Comparison of ENCODE assay signal across 22 mouse cellular contexts in the genomic region with DNA sequence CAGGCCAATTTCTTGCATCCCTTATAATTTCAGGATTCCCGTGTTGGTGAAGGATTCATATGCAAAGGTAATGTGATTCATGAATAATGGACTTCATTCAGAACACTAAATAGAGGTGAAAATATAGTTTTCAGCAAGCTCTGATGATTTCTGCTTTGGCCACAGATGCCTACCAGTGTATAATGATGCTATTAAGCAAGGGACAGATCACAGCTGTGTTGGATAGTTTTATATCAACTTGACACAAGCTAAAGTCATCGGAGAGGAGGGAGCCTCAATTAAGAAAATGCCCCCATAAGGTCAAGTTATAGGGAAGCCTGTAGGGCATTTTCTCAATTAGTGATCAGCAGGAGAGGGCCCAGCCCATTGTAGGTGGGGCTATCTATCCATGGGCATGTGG.
DNase-seq lines count a peak whose midpoint lies in the region; ATAC-seq and TF ChIP-seq lines count a peak whose summit lies in the region.
"Had no signal": no experiment of that assay in that cellular context is flagged by ENCODE, and none has a peak within 500 bp of the region (broad histone marks: within the 10 kb centered on the region; RNA-seq: fewer than 3 reads in every experiment).

No protein-coding gene starts in this region.

- H3K4me1 ChIP-seq in hindbrain, embryonic 11.5 days (replicated peaks; ENCODE audit: control insufficient read depth, insufficient read depth, low read length): no peaks in the 10 kb centered on the region
- no peaks in the 10 kb centered on the region for H3K4me1 ChIP-seq in hindbrain, postnatal 0 days (ENCODE audit: insufficient read depth, low read length)
- no peaks in the 10 kb centered on the region for H3K4me1 ChIP-seq in hindbrain, embryonic 12.5 days
- H3K4me1 ChIP-seq in hindbrain, embryonic 13.5 days (replicated peaks): peaks cover 8% of the 10 kb centered on the region; the same call in 1 of the 2 replicates
- H3K4me1 ChIP-seq in midbrain, embryonic 11.5 days (ENCODE audit: control insufficient read depth, insufficient read depth, low read length): no peaks in the 10 kb centered on the region
- H3K4me1 ChIP-seq in midbrain, embryonic 16.5 days (ENCODE audit: control insufficient read depth, insufficient read depth, low read length): no peaks in the 10 kb centered on the region
- no peaks in the 10 kb centered on the region for H3K4me1 ChIP-seq in neural tube, embryonic 12.5 days
- H3K4me1 ChIP-seq in neural tube, embryonic 15.5 days: no peaks in the 10 kb centered on the region

- H3K4me2 ChIP-seq in hindbrain, embryonic 11.5 days (replicated peaks; ENCODE audit: low read depth, low read length): no peak overlapping the region
- H3K4me2 ChIP-seq in hindbrain, postnatal 0 days (ENCODE audit: low read depth, low read length): no peak overlapping the region
- H3K4me2 ChIP-seq in hindbrain, embryonic 12.5 days (replicated peaks): no peak overlapping the region
- no peak overlapping the region for H3K4me2 ChIP-seq in hindbrain, embryonic 13.5 days
- no peak overlapping the region for H3K4me2 ChIP-seq in midbrain, embryonic 11.5 days
- no peak overlapping the region for H3K4me2 ChIP-seq in midbrain, embryonic 16.5 days (ENCODE audit: low read length)
- H3K4me2 ChIP-seq in neural tube, embryonic 12.5 days (replicated peaks): no peak overlapping the region
- H3K4me2 ChIP-seq in neural tube, embryonic 15.5 days: no peak overlapping the region

- H3K9me3 ChIP-seq in hindbrain, embryonic 11.5 days (ENCODE audit: control insufficient read depth, low read length): no peaks in the 10 kb centered on the region
- H3K9me3 ChIP-seq in hindbrain, postnatal 0 days (ENCODE audit: low read length): no peaks in the 10 kb centered on the region
- no peaks in the 10 kb centered on the region for H3K9me3 ChIP-seq in hindbrain, embryonic 12.5 days (replicated peaks)
- H3K9me3 ChIP-seq in hindbrain, embryonic 13.5 days: no peaks in the 10 kb centered on the region
- H3K9me3 ChIP-seq in midbrain, embryonic 11.5 days (ENCODE audit: control insufficient read depth, low read length): no peaks in the 10 kb centered on the region
- H3K9me3 ChIP-seq in midbrain, embryonic 16.5 days (replicated peaks; ENCODE audit: control insufficient read depth, low read length, poor library complexity, severe bottlenecking): no peaks in the 10 kb centered on the region
- no peaks in the 10 kb centered on the region for H3K9me3 ChIP-seq in neural tube, embryonic 12.5 days
- no peaks in the 10 kb centered on the region for H3K9me3 ChIP-seq in neural tube, embryonic 15.5 days (replicated peaks)
- H3K9me3 ChIP-seq: G1E had no signal

- H3K27ac ChIP-seq in hindbrain, embryonic 11.5 days (ENCODE audit: low read depth, low read length): no peak overlapping the region
- H3K27ac ChIP-seq in hindbrain, postnatal 0 days: no peak overlapping the region
- H3K27ac ChIP-seq in hindbrain, embryonic 12.5 days: no peak overlapping the region
- H3K27ac ChIP-seq in hindbrain, embryonic 13.5 days: no peak overlapping the region
- H3K27ac ChIP-seq in midbrain, embryonic 11.5 days (ENCODE audit: low read depth, low read length): no peak overlapping the region
- H3K27ac ChIP-seq in midbrain, embryonic 16.5 days (ENCODE audit: low read length): no peak overlapping the region
- no peak overlapping the region for H3K27ac ChIP-seq in neural tube, embryonic 12.5 days
- no peak overlapping the region for H3K27ac ChIP-seq in neural tube, embryonic 15.5 days (replicated peaks)

- no peaks in the 10 kb centered on the region for H3K36me3 ChIP-seq in hindbrain, embryonic 11.5 days (ENCODE audit: control insufficient read depth, insufficient read depth, low read length)
- no peaks in the 10 kb centered on the region for H3K36me3 ChIP-seq in hindbrain, postnatal 0 days (ENCODE audit: insufficient read depth, low read length)
- no peaks in the 10 kb centered on the region for H3K36me3 ChIP-seq in hindbrain, embryonic 12.5 days
- H3K36me3 ChIP-seq in hindbrain, embryonic 13.5 days: no peaks in the 10 kb centered on the region
- H3K36me3 ChIP-seq in midbrain, embryonic 11.5 days (ENCODE audit: control insufficient read depth, insufficient read depth, low read length): no peaks in the 10 kb centered on the region
- no peaks in the 10 kb centered on the region for H3K36me3 ChIP-seq in midbrain, embryonic 16.5 days (ENCODE audit: control insufficient read depth, insufficient read depth, low read length)
- no peaks in the 10 kb centered on the region for H3K36me3 ChIP-seq in neural tube, embryonic 12.5 days
- H3K36me3 ChIP-seq in neural tube, embryonic 15.5 days: no peaks in the 10 kb centered on the region
- H3K36me3 ChIP-seq: G1E had no signal

- no peak for DNase-seq in hindbrain, embryonic 11.5 days (ENCODE audit: low spot score)
- DNase-seq in hindbrain, postnatal 0 days (ENCODE audit: low spot score): no peak
- peak; percentile 19 for DNase-seq in midbrain, embryonic 11.5 days (ENCODE audit: low spot score, missing footprints)
- DNase-seq: adrenal gland, adult 2 months; adrenal gland, adult 8-10 months; adrenal gland, postnatal 10 days; adrenal gland, postnatal 14 days; adrenal gland, postnatal 25 days; adrenal gland, postnatal 36 days; B cell, adult 2 months; cerebellum, adult 11 months; cerebellum, adult 11-12 months had no signal

- no peak overlapping the region for H3K9ac ChIP-seq in hindbrain, embryonic 11.5 days (ENCODE audit: low read depth, low read length)
- no peak overlapping the region for H3K9ac ChIP-seq in hindbrain, postnatal 0 days (replicated peaks; ENCODE audit: low read length)
- no peak overlapping the region for H3K9ac ChIP-seq in hindbrain, embryonic 12.5 days
- no peak overlapping the region for H3K9ac ChIP-seq in hindbrain, embryonic 13.5 days
- no peak overlapping the region for H3K9ac ChIP-seq in midbrain, embryonic 11.5 days (ENCODE audit: low read length)
- no peak overlapping the region for H3K9ac ChIP-seq in midbrain, embryonic 16.5 days (ENCODE audit: low read depth, low read length)
- no peak overlapping the region for H3K9ac ChIP-seq in neural tube, embryonic 12.5 days
- H3K9ac ChIP-seq in neural tube, embryonic 15.5 days (replicated peaks): no peak overlapping the region

- peak; percentile 65 for ATAC-seq in hindbrain, embryonic 11.5 days (ENCODE audit: low FRiP score)
- no peak for ATAC-seq in hindbrain, postnatal 0 days
- ATAC-seq in hindbrain, embryonic 12.5 days (ENCODE audit: low FRiP score): peak; percentile 63
- no peak for ATAC-seq in hindbrain, embryonic 13.5 days (ENCODE audit: low FRiP score)
- ATAC-seq in midbrain, embryonic 11.5 days (ENCODE audit: low FRiP score): no peak
- ATAC-seq in midbrain, embryonic 16.5 days: no peak
- peak; percentile 29; the same call in 1 of the 2 replicates for ATAC-seq in neural tube, embryonic 12.5 days (ENCODE audit: low FRiP score, low read depth)
- ATAC-seq in neural tube, embryonic 15.5 days (ENCODE audit: low FRiP score): no peak
- ATAC-seq: activated CD4-positive, CD25-positive, alpha-beta regulatory T cell, adult 4 months; CD4-positive, CD25-positive, alpha-beta regulatory T cell, adult 4 months; Patski had no signal

- H3K4me3 ChIP-seq in hindbrain, embryonic 11.5 days (ENCODE audit: low read depth, low read length): no peak overlapping the region
- no peak overlapping the region for H3K4me3 ChIP-seq in hindbrain, postnatal 0 days (ENCODE audit: low read length)
- no peak overlapping the region for H3K4me3 ChIP-seq in hindbrain, embryonic 12.5 days
- H3K4me3 ChIP-seq in hindbrain, embryonic 13.5 days: no peak overlapping the region
- no peak overlapping the region for H3K4me3 ChIP-seq in midbrain, embryonic 11.5 days (ENCODE audit: low read depth, low read length)
- no peak overlapping the region for H3K4me3 ChIP-seq in midbrain, embryonic 16.5 days (ENCODE audit: low read depth, low read length)
- no peak overlapping the region for H3K4me3 ChIP-seq in neural tube, embryonic 12.5 days
- no peak overlapping the region for H3K4me3 ChIP-seq in neural tube, embryonic 15.5 days (replicated peaks)

- 65% methylated on average over 2 of the region's 2 CpGs for WGBS in hindbrain, embryonic 11.5 days
- WGBS in hindbrain, postnatal 0 days: 62% methylated on average over 2 of the region's 2 CpGs
- 61% methylated on average over 2 of the region's 2 CpGs for WGBS in hindbrain, embryonic 12.5 days
- 50% methylated on average over 2 of the region's 2 CpGs for WGBS in hindbrain, embryonic 13.5 days
- 85% methylated on average over 2 of the region's 2 CpGs for WGBS in midbrain, embryonic 11.5 days
- WGBS in midbrain, embryonic 16.5 days: 63% methylated on average over 2 of the region's 2 CpGs
- WGBS in neural tube, embryonic 12.5 days: 55% methylated on average over 2 of the region's 2 CpGs
- WGBS in neural tube, embryonic 15.5 days: 46% methylated on average over 2 of the region's 2 CpGs

- H3K27me3 ChIP-seq in hindbrain, embryonic 11.5 days (ENCODE audit: control insufficient read depth, insufficient read depth, low read length): no peaks in the 10 kb centered on the region
- H3K27me3 ChIP-seq in hindbrain, postnatal 0 days (ENCODE audit: insufficient read depth, low read length): no peaks in the 10 kb centered on the region
- H3K27me3 ChIP-seq in hindbrain, embryonic 12.5 days: no peaks in the 10 kb centered on the region
- H3K27me3 ChIP-seq in hindbrain, embryonic 13.5 days: no peaks in the 10 kb centered on the region
- no peaks in the 10 kb centered on the region for H3K27me3 ChIP-seq in midbrain, embryonic 11.5 days (ENCODE audit: control insufficient read depth, insufficient read depth, low read length)
- H3K27me3 ChIP-seq in midbrain, embryonic 16.5 days (ENCODE audit: control insufficient read depth, insufficient read depth, low read depth, low read length): no peaks in the 10 kb centered on the region
- no peaks in the 10 kb centered on the region for H3K27me3 ChIP-seq in neural tube, embryonic 12.5 days (replicated peaks)
- H3K27me3 ChIP-seq in neural tube, embryonic 15.5 days (replicated peaks): no peaks in the 10 kb centered on the region
- H3K27me3 ChIP-seq: CH12.LX, Patski had no signal

- no peak for TF ChIP-seq CTCF in hindbrain, postnatal 0 days (IDR thresholded peaks at IDR 0.05; ENCODE audit: low read depth)

Comparison
In these comparisons a context has a peak if more than half of its experiments do, and no peak if none do; other contexts are left out.
1. ATAC-seq: peak in hindbrain, embryonic 11.5 days (single experiment), hindbrain, embryonic 12.5 days (single experiment) and neural tube, embryonic 12.5 days (single experiment); none in hindbrain, postnatal 0 days (single experiment), hindbrain, embryonic 13.5 days (single experiment), midbrain, embryonic 11.5 days (single experiment), midbrain, embryonic 16.5 days (single experiment) and neural tube, embryonic 15.5 days (single experiment).